Mouse (Mus musculus): ENCODE results near the gene Gm49355. TPM values are rescaled to one million over a fixed set of nuclear protein-coding genes. Genes with fewer than 3 reads are reported as not detected.

Gm49355 gene
- polyA plus RNA-seq, 1 experiment from 2014 or later: 0.12 TPM

DNA sequence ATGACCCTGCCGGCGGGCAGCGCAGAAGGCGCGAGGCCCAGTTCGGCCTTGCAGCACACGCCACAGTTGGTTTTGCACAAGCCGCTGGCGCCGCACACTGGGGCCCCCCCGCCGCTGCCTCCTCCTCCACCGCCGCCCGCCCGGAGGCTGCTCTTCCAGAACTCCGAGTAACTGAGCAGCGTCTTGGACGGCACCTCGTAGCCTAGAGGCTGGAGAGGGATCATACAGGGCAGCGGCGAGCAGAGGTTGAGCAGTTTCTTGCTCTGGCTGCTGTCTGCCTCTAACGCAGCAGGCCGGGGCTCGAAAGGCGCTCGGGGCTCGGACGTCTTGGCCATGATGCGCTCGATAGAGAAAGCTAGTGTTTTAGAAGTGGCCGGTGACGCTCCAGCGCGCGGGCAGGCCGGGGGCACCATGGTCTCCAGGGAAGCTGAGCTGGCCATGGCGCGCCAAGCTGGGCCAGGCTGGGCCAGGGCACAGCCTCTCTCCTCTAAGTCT lies 61.0 kb downstream of the Gm49355 start:
- Histone ChIP-seq H3K9ac (no peak overlapping the region), H3K4me1 (peaks cover 26% of the 10 kb centered on the region), H3K27me3 (peaks cover 99% of the 10 kb centered on the region), H3K36me3 (no peaks in the 10 kb centered on the region), H3K4me3 (peak overlapping the region; percentile 18; the same call in 1 of the 2 replicates), H3K4me2 (replicated peaks) (peak overlapping the region; percentile 25), H3K9me3 (replicated peaks) (no peaks in the 10 kb centered on the region), H3K27ac (no peak overlapping the region)
- 1% methylated on average over 39 of the region's 39 CpGs for WGBS
- ATAC-seq (ENCODE audit: low FRiP score): no peak

DNA sequence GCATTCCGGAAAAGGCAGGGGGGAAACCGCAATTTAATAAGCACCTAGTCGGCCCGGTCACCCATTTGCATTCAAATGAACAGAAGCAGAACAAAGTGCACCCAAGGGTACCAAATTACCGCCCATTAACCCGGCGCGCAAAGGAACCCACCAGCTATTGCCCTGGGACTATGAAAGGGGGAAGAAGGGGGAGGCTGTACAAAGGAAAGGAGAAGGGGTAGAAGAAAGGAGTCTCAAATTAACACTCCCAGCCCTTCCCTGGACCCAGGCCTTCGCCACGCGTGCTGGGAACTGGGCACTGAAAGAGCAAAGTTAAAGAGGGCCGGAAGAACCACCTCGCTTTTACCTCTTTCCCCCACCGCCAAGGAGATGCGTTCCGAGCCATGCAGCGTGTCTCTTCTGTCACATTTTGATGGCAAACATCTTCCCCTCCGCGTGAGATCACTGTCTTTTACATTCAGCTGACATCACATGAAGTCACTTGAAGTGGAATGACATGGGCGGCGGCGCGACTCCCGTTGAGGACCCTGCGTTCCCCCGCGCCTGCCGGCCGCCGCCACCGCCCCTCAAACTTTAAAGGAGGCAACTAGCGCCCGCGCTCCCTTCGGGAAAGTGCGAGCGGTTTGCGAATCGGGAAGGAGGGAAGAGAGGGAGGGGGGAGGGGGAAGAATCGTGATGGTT lies 61.6 kb downstream of the Gm49355 start:
- Histone ChIP-seq H3K4me1 (peaks cover 26% of the 10 kb centered on the region), H3K9ac (no peak overlapping the region), H3K27me3 (peaks cover 96% of the 10 kb centered on the region), H3K9me3 (replicated peaks) (no peaks in the 10 kb centered on the region), H3K4me3 (peak overlapping the region; percentile 18; the same call in 1 of the 2 replicates), H3K36me3 (no peaks in the 10 kb centered on the region), H3K27ac (no peak overlapping the region), H3K4me2 (replicated peaks) (0 out of 2 replicates have a peak overlapping the region, but pooled peaks have one; percentile 25)
- ATAC-seq (ENCODE audit: low FRiP score): no peak
- WGBS: under 1% methylated on average over 40 of the region's 40 CpGs

GRCm38 (mm10) chr14:12346011-12346864 lies 62.5 kb downstream of the Gm49355 start:
- ATAC-seq (ENCODE audit: low FRiP score): no peak
- Histone ChIP-seq H3K36me3 (no peaks in the 10 kb centered on the region), H3K4me3 (peak overlapping the region; percentile 1; the same call in 1 of the 2 replicates), H3K4me2 (replicated peaks) (0 out of 2 replicates have a peak overlapping the region, but pooled peaks have one; percentile 9), H3K27me3 (peaks cover 96% of the 10 kb centered on the region), H3K9me3 (replicated peaks) (no peaks in the 10 kb centered on the region), H3K27ac (no peak overlapping the region), H3K9ac (no peak overlapping the region), H3K4me1 (peaks cover 23% of the 10 kb centered on the region)
- under 1% methylated on average over 50 of the region's 50 CpGs for WGBS

GRCm38 (mm10) chr14:12346865-12347600 lies 63.3 kb downstream of the Gm49355 start:
- Histone ChIP-seq H3K9me3 (replicated peaks) (no peaks in the 10 kb centered on the region), H3K4me3 (0 out of 2 replicates have a peak overlapping the region, but pooled peaks have one; percentile 1), H3K27me3 (peaks cover 96% of the 10 kb centered on the region), H3K9ac (no peak overlapping the region), H3K4me2 (replicated peaks) (no peak overlapping the region), H3K27ac (no peak overlapping the region), H3K36me3 (no peaks in the 10 kb centered on the region), H3K4me1 (peaks cover 21% of the 10 kb centered on the region)
- 2% methylated on average over 26 of the region's 26 CpGs for WGBS
- ATAC-seq (ENCODE audit: low FRiP score): no peak

DNA sequence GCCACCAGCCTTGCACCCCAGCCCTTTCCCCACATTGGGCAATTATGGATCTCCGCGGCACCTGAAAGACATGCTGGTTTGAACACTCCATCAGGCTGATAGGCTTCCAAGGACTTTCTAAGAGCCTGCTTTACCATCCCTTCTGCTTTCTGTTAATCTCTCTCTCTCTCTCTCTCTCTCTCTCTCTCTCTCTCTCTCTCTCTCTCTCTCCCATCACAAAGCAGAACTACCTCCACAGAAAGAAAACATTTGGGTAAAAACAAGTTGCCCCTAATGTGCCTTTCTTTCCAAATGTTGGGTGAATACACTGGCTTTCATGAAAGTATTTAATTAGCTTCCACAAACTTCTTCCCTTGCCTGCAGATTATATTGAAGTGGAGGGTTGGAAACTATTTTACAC lies 64.3 kb downstream of the Gm49355 start, which contains the start of gene Fezf2:
Gene Fezf2, minus strand, starts transcription at position 101 of the 400 bp plus-strand sequence.
- no peak within 1 kb of the TSS for H3K4me2 ChIP-seq (replicated peaks)

DNA sequence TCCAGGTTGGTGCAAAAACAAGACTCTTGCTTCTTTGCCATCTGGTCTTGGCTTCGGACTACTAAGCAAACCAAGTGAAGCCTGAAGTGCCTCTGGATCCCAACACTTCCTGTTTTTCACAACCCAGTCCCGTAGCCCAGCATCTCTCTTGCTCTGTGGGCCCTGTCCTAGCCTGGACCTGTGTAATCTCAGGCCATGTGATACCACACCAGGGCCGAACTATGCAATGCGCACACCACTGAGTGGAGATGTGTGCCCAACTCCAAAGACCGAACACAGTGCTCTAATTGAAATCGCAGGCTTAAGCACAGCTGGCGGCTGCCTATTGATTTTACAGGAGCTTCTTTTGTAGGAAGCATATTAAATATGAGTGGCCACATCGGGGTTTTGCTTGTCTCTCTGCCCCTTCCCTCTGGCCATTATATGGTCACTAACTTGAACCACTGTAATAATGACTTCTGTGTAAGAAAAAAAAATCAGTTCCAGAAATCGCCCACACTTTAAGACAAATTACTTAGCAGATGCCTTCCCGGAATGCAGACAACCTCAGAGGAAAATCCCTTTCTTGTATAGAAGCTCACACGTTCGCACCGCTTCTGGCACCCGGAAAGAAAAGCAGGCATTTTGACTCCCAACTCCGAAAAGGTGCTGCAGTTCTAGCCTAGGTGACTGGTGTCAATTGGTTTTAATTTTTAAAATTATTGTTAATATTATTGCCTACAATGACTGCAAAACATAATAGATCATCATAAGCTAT lies 65.7 kb downstream of the Gm49355 start:
- Histone ChIP-seq H3K4me3 (no peak overlapping the region), H3K27ac (no peak overlapping the region), H3K4me2 (replicated peaks) (no peak overlapping the region), H3K9ac (no peak overlapping the region), H3K9me3 (replicated peaks) (no peaks in the 10 kb centered on the region), H3K27me3 (peaks cover 95% of the 10 kb centered on the region), H3K4me1 (peaks cover 18% of the 10 kb centered on the region), H3K36me3 (no peaks in the 10 kb centered on the region)
- peak; percentile 42; the same call in 1 of the 2 replicates for ATAC-seq (ENCODE audit: low FRiP score)
- WGBS: 5% methylated on average over 15 of the region's 15 CpGs

More for the DNA sequence above, 64.3 kb downstream of the Gm49355 start, which contains the start of gene Fezf2:
- Histone ChIP-seq H3K36me3 (no peaks in the 10 kb centered on the region), H3K27me3 (peaks cover 95% of the 10 kb centered on the region), H3K9me3 (replicated peaks) (no peaks in the 10 kb centered on the region), H3K9ac (no peak within 1 kb of the TSS), H3K4me1 (peaks cover 21% of the 10 kb centered on the region), H3K4me3 (no peak within 1 kb of the TSS), H3K27ac (no peak within 1 kb of the TSS)
- no peak for ATAC-seq (ENCODE audit: low FRiP score)
- 4% methylated on average over 2 of the region's 2 CpGs for WGBS

- ATAC-seq (ENCODE audit: low FRiP score): no peak
- H3K27ac ChIP-seq: no peak overlapping the region
- 4% methylated on average over 16 of the region's 16 CpGs for WGBS
These were observed 66.6 kb downstream of the Gm49355 start for GRCm38 (mm10) chr14:12350271-12350916.

More at GRCm38 (mm10) chr14:12350271-12350916, 66.6 kb downstream of the Gm49355 start:
- Histone ChIP-seq H3K9ac (no peak overlapping the region), H3K4me3 (no peak overlapping the region), H3K4me2 (replicated peaks) (no peak overlapping the region), H3K27me3 (peaks cover 93% of the 10 kb centered on the region), H3K9me3 (replicated peaks) (no peaks in the 10 kb centered on the region), H3K4me1 (peaks cover 9% of the 10 kb centered on the region; the same call in 1 of the 2 replicates), H3K36me3 (no peaks in the 10 kb centered on the region)

Other genes with a start within 250 kb of the Gm49355 start
- gene 3830406C13Rik, start 197 bp downstream of the Gm49355 start, polyA plus RNA-seq (2016; fragmentation: Nextera tagmentation; extraction: Ambion mirVana): 30.4 and 32.6 TPM in 2 replicates
- gene Fezf2, start 64.2 kb downstream of the Gm49355 start, polyA plus RNA-seq (2016; fragmentation: Nextera tagmentation; extraction: Ambion mirVana): 0.31 and 0.63 TPM in 2 replicates